Mouse (Mus musculus) retina, postnatal 1 day (tissue): ENCODE measurements around the gene Tbrg4.
A peak's percentile ranks its signal among the peaks of the same experiment; 100 is the strongest.
"Not testable (repeated sequence)": the region's sequence is repeated elsewhere in the genome, so short reads cannot be mapped to it uniquely, and the experiment has no call there.

Source experiments
- DNase-seq: peaks from one replicate; pipeline ENCODE4 v3.0.0-alpha.2; 2012

Tbrg4 gene

GRCm38 (mm10) chr11:6625478-6626387 lies at the start of gene Tbrg4:
TSS of gene Tbrg4 (minus strand) at chr11:6626067.
- peak; percentile 97 for DNase-seq

GRCm38 (mm10) chr11:6675402-6675801 lies 49.5 kb upstream of the Tbrg4 start:
- DNase-seq: no peak

- DNase-seq: no peak
Measured at GRCm38 (mm10) chr11:6674701-6675100, 48.8 kb upstream of the Tbrg4 start.

GRCm38 (mm10) chr11:6670826-6671225 lies 45.0 kb upstream of the Tbrg4 start:
- no peak for DNase-seq

- no peak for DNase-seq
Measured at GRCm38 (mm10) chr11:6670044-6670443, 44.2 kb upstream of the Tbrg4 start.

GRCm38 (mm10) chr11:6669041-6669440 lies 43.2 kb upstream of the Tbrg4 start:
- no peak for DNase-seq

GRCm38 (mm10) chr11:6666634-6667033 lies 40.8 kb upstream of the Tbrg4 start:
- no peak for DNase-seq

GRCm38 (mm10) chr11:6661206-6661605 lies 35.3 kb upstream of the Tbrg4 start:
- peak; percentile 51 for DNase-seq

GRCm38 (mm10) chr11:6658271-6658670 lies 32.4 kb upstream of the Tbrg4 start, which contains the start of gene Ramp3:
TSS of gene Ramp3 (plus strand) at chr11:6658521.
- DNase-seq: peak; percentile 85

- peak; percentile 94 for DNase-seq
Measured at GRCm38 (mm10) chr11:6654903-6655302, 29.0 kb upstream of the Tbrg4 start.

- DNase-seq: not testable (repeated sequence)
Measured at GRCm38 (mm10) chr11:6652978-6653377, 27.1 kb upstream of the Tbrg4 start.

- DNase-seq: no peak
Measured at GRCm38 (mm10) chr11:6650519-6650918, 24.7 kb upstream of the Tbrg4 start.

- DNase-seq: no peak
Measured at GRCm38 (mm10) chr11:6647831-6648724, 22.2 kb upstream of the Tbrg4 start.

- DNase-seq: no peak
Measured at GRCm38 (mm10) chr11:6644566-6644965, 18.7 kb upstream of the Tbrg4 start.

- no peak for DNase-seq
Measured at GRCm38 (mm10) chr11:6639072-6639471, 13.2 kb upstream of the Tbrg4 start.

GRCm38 (mm10) chr11:6638537-6638936 lies 12.7 kb upstream of the Tbrg4 start, which contains the start of gene Wap:
TSS of gene Wap (minus strand) at chr11:6638637.
- no peak for DNase-seq

- no peak for DNase-seq
Measured at GRCm38 (mm10) chr11:6636150-6636549, 10.3 kb upstream of the Tbrg4 start.

GRCm38 (mm10) chr11:6629655-6630054 lies 3.8 kb upstream of the Tbrg4 start:
- DNase-seq: peak; percentile 37

- DNase-seq: peak; percentile 65
Measured at GRCm38 (mm10) chr11:6628568-6628967, 2.7 kb upstream of the Tbrg4 start.

GRCm38 (mm10) chr11:6627731-6628130 lies 1.9 kb upstream of the Tbrg4 start:
- no peak for DNase-seq

- DNase-seq: no peak
Measured at GRCm38 (mm10) chr11:6626388-6626772, 513 bp upstream of the Tbrg4 start.

- no peak for DNase-seq
Measured at GRCm38 (mm10) chr11:6624619-6625382, 1.1 kb downstream of the Tbrg4 start.

GRCm38 (mm10) chr11:6623704-6624103 lies 2.2 kb downstream of the Tbrg4 start:
- no peak for DNase-seq
